Mouse (Mus musculus) kidney, postnatal 0 days (tissue): ENCODE results near the gene Slc34a3. TPM values are rescaled to one million over a fixed set of nuclear protein-coding genes. Genes with fewer than 3 reads are reported as not detected.
A peak's percentile ranks its signal among the peaks of the same experiment; 100 is the strongest.

Experiments
- ATAC-seq: fragments of 200-750 bp; cut with Nextera tagmentation; replicated peaks from 2 replicates; pipeline ENCODE4 v1.8.0; 2017; ENCODE audit warnings: low read depth, moderate number of reproducible peaks, moderate TSS enrichment, moderate library complexity; ENCODE audit not compliant: low FRiP score
- DNase-seq: peaks from one replicate; pipeline ENCODE4 v3.0.0-alpha.2; 2016; ENCODE audit warnings: low spot score
- H3K27ac ChIP-seq: fragments of 300-500 bp; sonication (generic); 2 replicates; pipeline ENCODE4 v1.5.1; 2014; ENCODE audit warnings: mild to moderate bottlenecking
- H3K27me3 ChIP-seq: fragments of 300-500 bp; sonication (generic); 2 replicates; pipeline ENCODE4 v1.6.1; 2014; ENCODE audit warnings: low read length, mixed read lengths; ENCODE audit not compliant: insufficient read depth
- H3K36me3 ChIP-seq: fragments of 300-500 bp; sonication (generic); 2 replicates; pipeline ENCODE4 v1.6.1; 2014; ENCODE audit warnings: low read length, mixed read lengths; ENCODE audit not compliant: insufficient read depth
- H3K4me1 ChIP-seq: fragments of 300-500 bp; sonication (generic); replicated peaks from 2 replicates; pipeline ENCODE4 v1.6.1; 2014; ENCODE audit warnings: antibody characterized with exemption, low read length, mixed read lengths; ENCODE audit not compliant: insufficient read depth
- H3K4me2 ChIP-seq: fragments of 300-500 bp; sonication (generic); 2 replicates; pipeline ENCODE4 v1.6.1; 2014; ENCODE audit warnings: mild to moderate bottlenecking, low read length, moderate library complexity, mixed read lengths
- H3K4me3 ChIP-seq: fragments of 300-500 bp; sonication (generic); replicated peaks from 2 replicates; pipeline ENCODE4 v1.5.1; 2014; ENCODE audit warnings: low read depth, low read length
- H3K9ac ChIP-seq: fragments of 300-500 bp; sonication (generic); 2 replicates; pipeline ENCODE4 v1.6.1; 2014; ENCODE audit warnings: low read depth, low read length
- H3K9me3 ChIP-seq: fragments of 300-500 bp; sonication (generic); replicated peaks from 2 replicates; pipeline ENCODE4 v1.6.1; 2016; ENCODE audit warnings: low read length, inconsistent platforms, mixed read lengths
- CTCF ChIP-seq: IDR thresholded peaks from 2 replicates; pipeline ENCODE4 v1.5.1; 2016; ENCODE audit warnings: antibody characterized with exemption, low read depth, mild to moderate bottlenecking, moderate library complexity
- WGBS: fragments of 180-500 bp; shearing (Covaris S2); extraction: QIAGEN DNeasy Blood & Tissue Kit; methylation state at CpG from one replicate; pipeline ENCODE4 v1.1.7; 2014; 5-methylcytosine and 5-hydroxymethylcytosine counted together
- polyA plus RNA-seq: library from polyadenylated mRNA; unstranded; fragments of >200 nt; fragmentation: Nextera tagmentation; extraction: Ambion mirVana; gene quantifications from 2 replicates; pipeline ENCODE4 v1.2.1, GENCODE M21; 2015

The Slc34a3 gene
- polyA plus RNA-seq, 1 experiment from 2014 or later = 1.5 TPM

DNA sequence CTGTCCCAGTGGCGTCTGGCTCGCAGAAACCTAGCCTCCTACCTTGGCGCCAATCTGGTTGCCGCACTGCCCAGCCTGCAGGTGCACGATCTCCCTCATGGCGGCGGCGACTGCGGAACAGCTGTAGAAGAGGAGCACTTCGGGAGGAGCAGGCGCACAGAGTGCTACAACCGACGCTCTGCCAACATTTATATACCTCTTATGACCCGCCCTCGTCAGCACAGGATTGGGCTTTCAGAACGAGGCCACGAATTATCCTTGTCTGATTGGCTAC is 9.7 kb downstream of the Slc34a3 start, which contains the start of gene Tubb4b:
Gene Tubb4b, minus strand, starts transcription at position 211 of the 274 bp plus-strand sequence.
- Histone ChIP-seq H3K27ac (peak within 1 kb of the TSS; percentile 97), H3K4me1 (peaks cover 18% of the 10 kb centered on the region), H3K9me3 (no peaks in the 10 kb centered on the region), H3K36me3 (0 out of 2 replicates have a peak, but pooled peaks cover 4% of the 10 kb centered on the region), H3K4me2 (peak within 1 kb of the TSS; percentile 91), H3K27me3 (no peaks in the 10 kb centered on the region), H3K9ac (peak within 1 kb of the TSS; percentile 89), H3K4me3 (peak within 1 kb of the TSS; percentile 83)
- no peak for DNase-seq
- under 1% methylated on average over 17 of the region's 17 CpGs for WGBS
- ATAC-seq = no peak
- TF ChIP-seq CTCF = peak; percentile 22; the same call in 1 of the 2 replicates

DNA sequence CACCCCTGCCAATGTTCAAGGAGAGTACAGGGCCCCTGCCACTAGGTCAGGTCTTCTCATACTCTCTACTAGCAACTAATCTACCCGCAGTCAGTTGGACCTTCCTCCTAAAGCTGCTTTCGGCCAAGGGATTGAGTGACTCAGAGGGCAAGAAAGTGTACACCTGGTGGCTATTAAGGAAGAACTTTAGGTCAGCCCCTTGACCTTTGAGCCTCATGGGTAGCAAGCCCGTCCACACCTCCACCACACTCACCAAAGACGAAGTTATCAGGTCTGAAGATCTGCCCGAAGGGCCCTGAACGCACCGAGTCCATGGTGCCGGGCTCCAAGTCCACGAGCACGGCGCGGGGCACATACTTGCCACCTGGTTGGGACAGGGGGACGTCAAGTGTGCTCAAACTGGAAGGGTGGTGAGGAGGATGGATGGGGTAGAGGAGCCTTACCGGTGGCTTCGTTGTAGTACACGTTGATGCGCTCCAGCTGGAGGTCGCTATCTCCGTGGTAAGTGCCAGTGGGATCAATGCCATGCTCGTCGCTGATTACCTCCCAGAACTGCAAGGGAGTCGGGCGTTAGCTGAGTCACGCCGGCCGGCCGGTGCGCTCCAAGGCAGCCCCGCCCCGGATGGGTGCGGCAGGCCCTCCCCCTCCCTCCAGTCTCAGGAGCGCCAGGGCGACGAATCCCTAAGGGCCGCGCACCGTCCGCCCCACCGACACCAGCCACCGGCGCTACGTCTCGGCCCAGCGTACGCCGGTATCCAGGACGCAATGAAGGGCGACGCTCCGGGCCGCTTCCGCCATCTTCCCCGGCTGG is 10.3 kb downstream of the Slc34a3 start:
- Histone ChIP-seq H3K9ac (peak overlapping the region; percentile 89), H3K36me3 (0 out of 2 replicates have a peak, but pooled peaks cover 4% of the 10 kb centered on the region), H3K4me1 (peaks cover 15% of the 10 kb centered on the region), H3K4me2 (peak overlapping the region; percentile 91), H3K9me3 (no peaks in the 10 kb centered on the region), H3K4me3 (peak overlapping the region; percentile 83), H3K27ac (peak overlapping the region; percentile 97), H3K27me3 (no peaks in the 10 kb centered on the region)
- 2% methylated on average over 52 of the region's 53 CpGs for WGBS
- DNase-seq (peak; percentile 77), ATAC-seq (peak; percentile 47)
- TF ChIP-seq CTCF = no peak

DNA sequence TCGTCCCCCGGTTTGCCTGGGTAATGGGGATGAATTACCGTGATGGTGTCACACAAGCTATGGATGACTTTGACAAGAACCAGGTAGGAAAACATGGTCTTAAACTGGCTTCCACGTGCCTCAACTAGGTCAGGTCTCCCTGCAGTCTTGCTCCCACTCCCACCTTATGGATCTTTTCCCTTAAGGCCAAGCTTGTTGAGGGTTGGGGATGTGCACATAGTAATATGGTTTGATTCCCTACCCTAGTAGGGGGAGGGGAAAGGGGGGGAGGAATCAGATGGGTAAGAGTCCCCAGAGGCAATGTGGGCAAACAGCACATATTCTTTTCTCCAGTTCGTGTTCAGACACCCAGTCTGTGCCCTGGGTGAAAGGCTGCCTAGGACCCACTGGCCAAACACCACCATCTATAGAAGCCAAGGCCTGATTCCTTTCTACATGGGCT is 12.8 kb downstream of the Slc34a3 start:
- Histone ChIP-seq H3K9me3 (no peaks in the 10 kb centered on the region), H3K4me1 (peaks cover 6% of the 10 kb centered on the region), H3K27ac (no peak overlapping the region), H3K27me3 (no peaks in the 10 kb centered on the region), H3K36me3 (0 out of 2 replicates have a peak, but pooled peaks cover 4% of the 10 kb centered on the region), H3K4me2 (no peak overlapping the region), H3K9ac (no peak overlapping the region), H3K4me3 (no peak overlapping the region)
- no peak for DNase-seq
- TF ChIP-seq CTCF = no peak
- 72% methylated on average over 5 of the region's 5 CpGs for WGBS
- no peak for ATAC-seq

GRCm38 (mm10) chr2:25218445-25218844 is 15.7 kb downstream of the Slc34a3 start, which contains the start of gene Fam166a:
Gene Fam166a (plus strand): TSS chr2:25218745.
- Histone ChIP-seq H3K27me3 (no peaks in the 10 kb centered on the region), H3K36me3 (0 out of 2 replicates have a peak, but pooled peaks cover 4% of the 10 kb centered on the region), H3K4me2 (no peak within 1 kb of the TSS), H3K9ac (no peak within 1 kb of the TSS), H3K4me3 (no peak within 1 kb of the TSS), H3K27ac (no peak within 1 kb of the TSS), H3K9me3 (no peaks in the 10 kb centered on the region), H3K4me1 (no peaks in the 10 kb centered on the region)
- no peak for DNase-seq
- no peak for TF ChIP-seq CTCF
- no peak for ATAC-seq

DNA sequence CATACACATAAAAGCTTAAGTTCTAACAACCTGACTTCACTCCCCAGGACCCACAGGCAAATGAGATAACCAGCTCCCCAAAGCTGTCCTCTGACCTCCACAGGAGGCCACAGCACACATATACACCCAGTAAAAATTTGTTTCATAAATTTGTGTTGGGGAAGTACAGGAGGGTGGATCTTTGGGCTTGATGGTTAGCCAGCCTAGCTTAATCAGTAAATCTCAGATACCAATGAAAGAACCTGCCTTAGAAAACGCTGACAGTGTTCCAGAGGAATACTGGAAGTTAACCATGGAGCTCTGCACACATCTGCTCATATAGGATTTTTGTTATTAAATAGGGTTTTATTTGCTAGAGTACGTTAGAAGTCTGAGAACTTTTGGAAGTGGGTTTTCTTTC is 16.5 kb downstream of the Slc34a3 start:
- no peak for TF ChIP-seq CTCF
- H3K4me2 ChIP-seq = no peak overlapping the region

GRCm38 (mm10) chr2:25214444-25214843 is 19.7 kb downstream of the Slc34a3 start, which contains the start of gene Stpg3:
Gene Stpg3 (minus strand): TSS chr2:25214637.
- Histone ChIP-seq H3K4me2 (no peak within 1 kb of the TSS), H3K27ac (no peak within 1 kb of the TSS), H3K4me1 (peaks cover 10% of the 10 kb centered on the region), H3K9ac (no peak within 1 kb of the TSS), H3K27me3 (no peaks in the 10 kb centered on the region), H3K36me3 (no peaks in the 10 kb centered on the region), H3K4me3 (no peak within 1 kb of the TSS), H3K9me3 (no peaks in the 10 kb centered on the region)
- DNase-seq (peak; percentile 13), ATAC-seq (0 out of 2 replicates have a peak, but pooled peaks have one; percentile 47)
- WGBS = 52% methylated on average over 3 of the region's 3 CpGs
- TF ChIP-seq CTCF = no peak

More for the DNA sequence above, 16.5 kb downstream of the Slc34a3 start:
- Histone ChIP-seq H3K4me1 (no peaks in the 10 kb centered on the region), H3K27ac (no peak overlapping the region), H3K27me3 (no peaks in the 10 kb centered on the region), H3K9ac (no peak overlapping the region), H3K36me3 (0 out of 2 replicates have a peak, but pooled peaks cover 4% of the 10 kb centered on the region), H3K4me3 (no peak overlapping the region), H3K9me3 (no peaks in the 10 kb centered on the region)
- no peak for DNase-seq
- 56% methylated on average over 2 of the region's 2 CpGs for WGBS
- ATAC-seq = no peak
